In the genomic region with DNA sequence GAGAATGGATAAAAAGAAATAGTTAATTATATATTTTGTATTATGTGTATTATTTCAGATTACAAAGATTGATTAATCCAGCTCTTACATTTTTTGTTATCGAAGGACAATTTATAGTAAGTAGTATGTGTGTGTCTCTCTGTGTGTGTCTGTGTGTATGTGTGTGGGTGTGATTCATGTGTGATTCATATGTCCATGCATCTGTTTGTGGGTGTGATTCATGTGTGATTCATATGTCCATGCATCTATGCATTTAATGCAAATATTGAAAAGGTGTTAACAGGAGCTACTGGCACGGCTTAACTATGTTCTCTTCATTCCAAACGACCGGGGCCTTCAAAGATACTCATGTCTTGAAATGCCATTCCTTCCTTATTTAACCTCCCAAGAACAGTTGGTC, we compare ENCODE assay signal across 30 mouse cellular contexts.
"Had no signal": no experiment of that assay in that cellular context is flagged by ENCODE, and none has a peak within 500 bp of the region (broad histone marks: within the 10 kb centered on the region; RNA-seq: fewer than 3 reads in every experiment).

No protein-coding gene starts in this region.

- H3K36me3 ChIP-seq: limb, embryonic 10.5 days; limb, embryonic 12.5 days; limb, embryonic 13.5 days; limb, embryonic 15.5 days; liver, embryonic 12.5 days; liver, embryonic 13.5 days; liver, embryonic 15.5 days; lung, embryonic 15.5 days; midbrain, embryonic 12.5 days; midbrain, embryonic 13.5 days; midbrain, embryonic 15.5 days had no signal

- DNase-seq: left cerebral cortex, postnatal 4 days; liver; liver, embryonic 13.5 days; liver, postnatal 0 days; lung, adult 18-20 months; lung, adult 2 months; lung, embryonic 14.5 days; lung, postnatal 10 days; lung, postnatal 14 days; lung, postnatal 36 days; lung, postnatal 4 days; midbrain, embryonic 14.5 days had no signal

- ATAC-seq: liver, embryonic 12.5 days; liver, postnatal 0 days; lung, postnatal 0 days; midbrain, embryonic 13.5 days; midbrain, embryonic 15.5 days; midbrain, embryonic 16.5 days had no signal

- H3K4me2 ChIP-seq: limb, embryonic 12.5 days; limb, embryonic 13.5 days; limb, embryonic 15.5 days; liver, embryonic 11.5 days; liver, embryonic 12.5 days; liver, embryonic 13.5 days; liver, embryonic 15.5 days; lung, embryonic 14.5 days; lung, embryonic 15.5 days; midbrain, embryonic 12.5 days; midbrain, embryonic 13.5 days; midbrain, embryonic 15.5 days had no signal

- H3K27me3 ChIP-seq: limb, embryonic 12.5 days; limb, embryonic 13.5 days; limb, embryonic 15.5 days; liver, embryonic 12.5 days; liver, embryonic 13.5 days; liver, embryonic 15.5 days; lung, embryonic 15.5 days; megakaryocyte, embryonic 14.5 days; midbrain, embryonic 12.5 days; midbrain, embryonic 13.5 days; midbrain, embryonic 15.5 days had no signal

- H3K4me1 ChIP-seq: limb, embryonic 10.5 days; limb, embryonic 12.5 days; limb, embryonic 13.5 days; limb, embryonic 15.5 days; liver, embryonic 12.5 days; liver, embryonic 13.5 days; liver, embryonic 15.5 days; lung, embryonic 15.5 days; megakaryocyte, embryonic 14.5 days; midbrain, embryonic 12.5 days had no signal

- H3K9me3 ChIP-seq: limb, embryonic 10.5 days; limb, embryonic 12.5 days; limb, embryonic 13.5 days; limb, embryonic 15.5 days; liver, embryonic 12.5 days; liver, embryonic 13.5 days; liver, embryonic 15.5 days; lung, embryonic 15.5 days; megakaryocyte, embryonic 14.5 days; midbrain, embryonic 12.5 days; midbrain, embryonic 13.5 days; midbrain, embryonic 15.5 days had no signal

- H3K9ac ChIP-seq: limb, embryonic 12.5 days; limb, embryonic 13.5 days; limb, embryonic 15.5 days; liver, embryonic 12.5 days; liver, embryonic 13.5 days; liver, embryonic 14.5 days; liver, embryonic 15.5 days; liver, postnatal 0 days; lung, embryonic 14.5 days; lung, embryonic 15.5 days; midbrain, embryonic 12.5 days; midbrain, embryonic 13.5 days; midbrain, embryonic 15.5 days had no signal

- H3K4me3 ChIP-seq: left cerebral cortex, adult 2 months; limb, embryonic 10.5 days; limb, embryonic 12.5 days; limb, embryonic 13.5 days; limb, embryonic 15.5 days; liver, embryonic 12.5 days; liver, embryonic 13.5 days; liver, embryonic 15.5 days; lung, embryonic 15.5 days; megakaryocyte, embryonic 14.5 days; midbrain, embryonic 12.5 days; midbrain, embryonic 13.5 days; midbrain, embryonic 15.5 days; myocyte had no signal

- H3K27ac ChIP-seq: left cerebral cortex, adult 2 months; limb, embryonic 10.5 days; limb, embryonic 12.5 days; limb, embryonic 13.5 days; limb, embryonic 15.5 days; liver, embryonic 12.5 days; liver, embryonic 13.5 days; liver, embryonic 14.5 days; liver, embryonic 15.5 days; lung, embryonic 15.5 days; macrophage; midbrain, embryonic 12.5 days; midbrain, embryonic 13.5 days; midbrain, embryonic 15.5 days had no signal
